In genomic region chr8:115544067-115544466, GRCm38 (mm10) we compare ENCODE assay signal across 25 mouse cellular contexts.
A peak's percentile ranks its signal among the peaks of the same experiment; 100 is the strongest.
DNase-seq lines count a peak whose midpoint lies in the region; ATAC-seq and TF ChIP-seq lines count a peak whose summit lies in the region.
"Had no signal": no experiment of that assay in that cellular context is flagged by ENCODE, and none has a peak within 500 bp of the region (broad histone marks: within the 10 kb centered on the region; RNA-seq: fewer than 3 reads in every experiment).

No protein-coding gene starts in this region.

- CTCF ChIA-PET in Patski (lab: Charles Lee), result interaction anchor here (1.3 kb wide), 1 partner anchor 9 kb away, joined by 5 read pairs; no protein-coding TSS in a partner anchor

- ATAC-seq in Patski, result peak; percentile 83
- peak; percentile 63; the same call in 1 of the 2 replicates for ATAC-seq in limb, embryonic 15.5 days (ENCODE audit: insufficient number of reproducible peaks, low FRiP score, low TSS enrichment, low read depth)
- ATAC-seq in granulocyte monocyte progenitor cell, adult 5-6 weeks (replicated peaks; ENCODE audit: poor library complexity, severe bottlenecking), result no peak
- ATAC-seq: forebrain, embryonic 15.5 days; hindbrain, embryonic 16.5 days; intestine, embryonic 15.5 days had no signal

- no peak overlapping the region for H3K4me3 ChIP-seq in limb, embryonic 15.5 days
- H3K4me3 ChIP-seq: embryonic facial prominence, embryonic 12.5 days; erythroblast, embryonic 14.5 days; forebrain, embryonic 12.5 days; forebrain, embryonic 15.5 days; hindbrain, embryonic 10.5 days; hindbrain, embryonic 13.5 days; intestine, embryonic 15.5 days had no signal

- no peaks in the 10 kb centered on the region for H3K36me3 ChIP-seq in limb, embryonic 15.5 days
- H3K36me3 ChIP-seq: embryonic facial prominence, embryonic 12.5 days; forebrain, embryonic 12.5 days; forebrain, embryonic 15.5 days; hindbrain, embryonic 10.5 days; hindbrain, embryonic 13.5 days; intestine, embryonic 15.5 days had no signal

- H3K27ac ChIP-seq in limb, embryonic 15.5 days, result no peak overlapping the region
- H3K27ac ChIP-seq: embryonic facial prominence, embryonic 12.5 days; forebrain, embryonic 12.5 days; forebrain, embryonic 15.5 days; hindbrain, embryonic 10.5 days; hindbrain, embryonic 13.5 days; intestine, embryonic 15.5 days had no signal

- H3K9ac ChIP-seq in limb, embryonic 15.5 days, result no peak overlapping the region
- H3K9ac ChIP-seq: embryonic facial prominence, embryonic 12.5 days; forebrain, embryonic 12.5 days; forebrain, embryonic 15.5 days; hindbrain, embryonic 13.5 days; intestine, embryonic 15.5 days had no signal

- peak; percentile 31 for TF ChIP-seq CTCF in Patski (IDR thresholded peaks at IDR 0.05)

- WGBS in limb, embryonic 15.5 days, result 39% methylated on average over 6 of the region's 6 CpGs

- H3K4me1 ChIP-seq in limb, embryonic 15.5 days, result peaks cover 6% of the 10 kb centered on the region; the same call in 1 of the 2 replicates

- in situ Hi-C loops in Patski (cut with MboI; ENCODE audit: low pct_unique_long_range_greater_than_20kb), result loop anchor here (10.0 to 25.0 kb wide), 2 partner anchors 769 to 982 kb away; no protein-coding TSS in a partner anchor

- POLR2A ChIA-PET in Patski (lab: Charles Lee), result no interaction called here

- H3K27me3 ChIP-seq in Patski, result no peaks in the 10 kb centered on the region
- H3K27me3 ChIP-seq in limb, embryonic 15.5 days, result no peaks in the 10 kb centered on the region
- H3K27me3 ChIP-seq: embryonic facial prominence, embryonic 12.5 days; forebrain, embryonic 12.5 days; forebrain, embryonic 15.5 days; hindbrain, embryonic 13.5 days; intestine, embryonic 15.5 days had no signal

- no peaks in the 10 kb centered on the region for H3K9me3 ChIP-seq in limb, embryonic 15.5 days
- H3K9me3 ChIP-seq: embryonic facial prominence, embryonic 12.5 days; forebrain, embryonic 12.5 days; forebrain, embryonic 15.5 days; hindbrain, embryonic 10.5 days; hindbrain, embryonic 13.5 days; intestine, embryonic 15.5 days had no signal

- peak; percentile 23 for DNase-seq in gastrocnemius, adult 18-20 months (ENCODE audit: low spot score)
- DNase-seq in gastrocnemius, postnatal 10 days, result no peak
- DNase-seq in 3T3-L1 (ENCODE audit: low read depth, low spot score) (peak; percentile 5), Patski (ENCODE audit: low read depth, low spot score) (peak; percentile 50)
- no peak for DNase-seq in right cerebral cortex, postnatal 10 days (ENCODE audit: low spot score in 2 of 2)
- DNase-seq: adrenal gland, postnatal 10 days; adrenal gland, postnatal 36 days; cerebellum, adult 18-20 months; cerebellum, adult 9-10 months; cerebellum, postnatal 14 days; gastrocnemius, postnatal 25 days; heart, adult 11 months; heart, postnatal 36 days; kidney, adult 18-20 months had no signal

- no peak overlapping the region for H3K4me2 ChIP-seq in limb, embryonic 15.5 days
- H3K4me2 ChIP-seq: embryonic facial prominence, embryonic 12.5 days; forebrain, embryonic 12.5 days; forebrain, embryonic 15.5 days; heart, embryonic 11.5 days; hindbrain, embryonic 13.5 days; intestine, embryonic 15.5 days had no signal

Comparison
In these comparisons a context has a peak if more than half of its experiments do, and no peak if none do; other contexts are left out.
1. DNase-seq: peak in gastrocnemius, adult 18-20 months (single experiment), 3T3-L1 (single experiment) and Patski (single experiment); none in gastrocnemius, postnatal 10 days (single experiment) and right cerebral cortex, postnatal 10 days (0 of 2).